Mouse (Mus musculus): ENCODE results near the gene Zxdc.

GRCm38 (mm10) chr6:90429911-90430310, 60.6 kb downstream of the Zxdc start:
- TF ChIP-seq MXI1 (IDR thresholded peaks at IDR 0.05; ENCODE audit: low read depth, low read length), result no peak
- TF ChIP-seq EP300 (IDR thresholded peaks at IDR 0.05; ENCODE audit: low read depth in 1 of 2, low read length in 2 of 2), result no peak
- TF ChIP-seq GABPA (IDR thresholded peaks at IDR 0.05; ENCODE audit: low read depth, low read length), result no peak
- no peak for TF ChIP-seq CTCF (IDR thresholded peaks at IDR 0.05 in 2 of 3, conservative IDR thresholded peaks at IDR 0.05 in 1 of 3; ENCODE audit: control insufficient read depth in 1 of 3, insufficient read depth in 1 of 3, low read depth in 2 of 3, low read length in 3 of 3, poor library complexity in 1 of 3, severe bottlenecking in 1 of 3)
- no peak for TF ChIP-seq POLR2A (IDR thresholded peaks at IDR 0.05; ENCODE audit: control insufficient read depth in 1 of 2, insufficient read depth in 1 of 2, low read depth in 1 of 2, low read length in 2 of 2, poor library complexity in 1 of 2)

Measured in MEL (cell line).